Mouse (Mus musculus) heart, embryonic 12.5 days (tissue): ENCODE data around the gene D13Ertd608e. TPM values are rescaled to one million over a fixed set of nuclear protein-coding genes. Genes with fewer than 3 reads are reported as not detected.
"Not testable (repeated sequence)": the region's sequence is repeated elsewhere in the genome, so short reads cannot be mapped to it uniquely, and the experiment has no call there.

ENCODE experiments used
- ATAC-seq: fragments of 200-750 bp; cut with Nextera tagmentation; 2 replicates; pipeline ENCODE4 v1.8.0; 2017; ENCODE audit warnings: moderate TSS enrichment, moderate library complexity; ENCODE audit not compliant: insufficient number of reproducible peaks, low FRiP score
- H3K27ac ChIP-seq: fragments of 300-500 bp; sonication (generic); 2 replicates; pipeline ENCODE4 v1.5.1; 2016; ENCODE audit warnings: mild to moderate bottlenecking, moderate library complexity; ENCODE audit not compliant: poor library complexity, severe bottlenecking
- H3K27me3 ChIP-seq: fragments of 300-500 bp; sonication (generic); replicated peaks from 2 replicates; pipeline ENCODE4 v1.6.1; 2016; ENCODE audit warnings: mild to moderate bottlenecking, moderate library complexity
- H3K36me3 ChIP-seq: fragments of 300-500 bp; sonication (generic); 2 replicates; pipeline ENCODE4 v1.6.1; 2016; ENCODE audit warnings: mild to moderate bottlenecking, moderate library complexity
- H3K4me1 ChIP-seq: fragments of 300-500 bp; sonication (generic); replicated peaks from 2 replicates; pipeline ENCODE4 v1.6.1; 2016; ENCODE audit warnings: mild to moderate bottlenecking
- H3K4me2 ChIP-seq: fragments of 300-500 bp; sonication (generic); 2 replicates; pipeline ENCODE4 v1.6.1; 2016; ENCODE audit warnings: mild to moderate bottlenecking, moderate library complexity
- H3K4me3 ChIP-seq: fragments of 300-500 bp; sonication (generic); 2 replicates; pipeline ENCODE4 v1.5.1; 2016; ENCODE audit warnings: mild to moderate bottlenecking
- H3K9ac ChIP-seq: fragments of 300-500 bp; sonication (generic); 2 replicates; pipeline ENCODE4 v1.6.1; 2016; ENCODE audit warnings: mild to moderate bottlenecking, moderate library complexity
- H3K9me3 ChIP-seq: fragments of 300-500 bp; sonication (generic); replicated peaks from 2 replicates; pipeline ENCODE4 v1.6.1; 2016; ENCODE audit warnings: mild to moderate bottlenecking, moderate library complexity
- WGBS: fragments of 180-500 bp; shearing (Covaris S2); methylation state at CpG from one replicate; pipeline ENCODE4 v1.1.7; 2016; 5-methylcytosine and 5-hydroxymethylcytosine counted together
- polyA plus RNA-seq: library from polyadenylated mRNA; unstranded; fragments of >200 nt; fragmentation: Nextera tagmentation; extraction: Ambion mirVana; gene quantifications from 2 replicates; pipeline ENCODE4 v1.2.1, GENCODE M21; 2016

The D13Ertd608e gene
- not detected in 2 replicates for polyA plus RNA-seq

GRCm38 (mm10) chr13:119835320-119836056, at the start of gene D13Ertd608e:
Gene D13Ertd608e (plus strand): TSS chr13:119836006.
- not testable (repeated sequence) for H3K9ac ChIP-seq, H3K27ac ChIP-seq, H3K36me3 ChIP-seq, H3K4me1 ChIP-seq, H3K9me3 ChIP-seq
- WGBS, result 16% methylated on average over 19 of the region's 25 CpGs
- H3K4me3 ChIP-seq, result peak within 1 kb of the TSS; percentile 25
- peak; percentile 57; the same call in 1 of the 2 replicates for ATAC-seq
- H3K4me2 ChIP-seq, result peak within 1 kb of the TSS; percentile 58
- H3K27me3 ChIP-seq, result peaks cover 10% of the 10 kb centered on the region

- peaks cover 15% of the 10 kb centered on the region for H3K4me1 ChIP-seq
- H3K4me3 ChIP-seq, result peak overlapping the region; percentile 97
- peak overlapping the region; percentile 93 for H3K4me2 ChIP-seq
- under 1% methylated on average over 55 of the region's 66 CpGs for WGBS
- no peaks in the 10 kb centered on the region for H3K9me3 ChIP-seq
- ATAC-seq, result peak; percentile 72
- peak overlapping the region; percentile 97 for H3K27ac ChIP-seq
- no peaks in the 10 kb centered on the region for H3K27me3 ChIP-seq
- peaks cover 20% of the 10 kb centered on the region for H3K36me3 ChIP-seq
- peak overlapping the region; percentile 98 for H3K9ac ChIP-seq
Observed at GRCm38 (mm10) chr13:119789851-119790717, 45.7 kb upstream of the D13Ertd608e start.

GRCm38 (mm10) chr13:119790761-119791579, 44.8 kb upstream of the D13Ertd608e start, which contains the start of gene Zfp131:
Gene Zfp131 (minus strand): TSS chr13:119790889.
- peaks cover 15% of the 10 kb centered on the region for H3K4me1 ChIP-seq

GRCm38 (mm10) chr13:119791580-119792135, 44.1 kb upstream of the D13Ertd608e start:
- no peak for ATAC-seq
- peak overlapping the region; percentile 93 for H3K4me2 ChIP-seq
- H3K4me1 ChIP-seq, result peaks cover 15% of the 10 kb centered on the region
- no peaks in the 10 kb centered on the region for H3K27me3 ChIP-seq
- H3K4me3 ChIP-seq, result peak overlapping the region; percentile 97
- H3K36me3 ChIP-seq, result peaks cover 16% of the 10 kb centered on the region
- peak overlapping the region; percentile 97 for H3K27ac ChIP-seq
- WGBS, result 4% methylated on average over 16 of the region's 18 CpGs
- no peaks in the 10 kb centered on the region for H3K9me3 ChIP-seq
- peak overlapping the region; percentile 98 for H3K9ac ChIP-seq

More at GRCm38 (mm10) chr13:119790761-119791579, 44.8 kb upstream of the D13Ertd608e start, which contains the start of gene Zfp131:
- H3K4me3 ChIP-seq, result peak within 1 kb of the TSS; percentile 97
- H3K36me3 ChIP-seq, result peaks cover 18% of the 10 kb centered on the region
- H3K9ac ChIP-seq, result peak within 1 kb of the TSS; percentile 98
- no peaks in the 10 kb centered on the region for H3K27me3 ChIP-seq
- peak within 1 kb of the TSS; percentile 93 for H3K4me2 ChIP-seq
- peak within 1 kb of the TSS; percentile 97 for H3K27ac ChIP-seq
- ATAC-seq, result peak; percentile 99
- under 1% methylated on average over 81 of the region's 86 CpGs for WGBS
- H3K9me3 ChIP-seq, result no peaks in the 10 kb centered on the region

- H3K4me1 ChIP-seq, result peaks cover 15% of the 10 kb centered on the region
- H3K27ac ChIP-seq, result no peak overlapping the region
- H3K4me2 ChIP-seq, result no peak overlapping the region
- H3K36me3 ChIP-seq, result peaks cover 7% of the 10 kb centered on the region
- H3K9me3 ChIP-seq, result no peaks in the 10 kb centered on the region
- no peak overlapping the region for H3K9ac ChIP-seq
- H3K27me3 ChIP-seq, result no peaks in the 10 kb centered on the region
- H3K4me3 ChIP-seq, result no peak overlapping the region
- 65% methylated on average over 5 of the region's 5 CpGs for WGBS
- no peak for ATAC-seq
Observed at GRCm38 (mm10) chr13:119792791-119793404, 42.9 kb upstream of the D13Ertd608e start.

GRCm38 (mm10) chr13:119797656-119798055, 38.1 kb upstream of the D13Ertd608e start:
- no peak overlapping the region for H3K4me3 ChIP-seq
- no peaks in the 10 kb centered on the region for H3K9me3 ChIP-seq
- no peaks in the 10 kb centered on the region for H3K36me3 ChIP-seq
- H3K27me3 ChIP-seq, result no peaks in the 10 kb centered on the region
- 57% methylated on average over 4 of the region's 4 CpGs for WGBS
- H3K4me2 ChIP-seq, result no peak overlapping the region
- H3K27ac ChIP-seq, result no peak overlapping the region
- ATAC-seq, result no peak
- no peaks in the 10 kb centered on the region for H3K4me1 ChIP-seq
- no peak overlapping the region for H3K9ac ChIP-seq

GRCm38 (mm10) chr13:119808937-119809336, 26.9 kb upstream of the D13Ertd608e start:
- H3K4me2 ChIP-seq, result no peak overlapping the region
- H3K4me3 ChIP-seq, result no peak overlapping the region
- no peaks in the 10 kb centered on the region for H3K27me3 ChIP-seq
- ATAC-seq, result no peak
- 46% methylated on average over 2 of the region's 2 CpGs for WGBS
- H3K27ac ChIP-seq, result no peak overlapping the region
- no peaks in the 10 kb centered on the region for H3K4me1 ChIP-seq
- no peaks in the 10 kb centered on the region for H3K36me3 ChIP-seq
- no peaks in the 10 kb centered on the region for H3K9me3 ChIP-seq
- no peak overlapping the region for H3K9ac ChIP-seq

GRCm38 (mm10) chr13:119810031-119810430, 25.8 kb upstream of the D13Ertd608e start:
- no peak overlapping the region for H3K4me2 ChIP-seq
- no peaks in the 10 kb centered on the region for H3K36me3 ChIP-seq
- H3K27ac ChIP-seq, result no peak overlapping the region
- no peaks in the 10 kb centered on the region for H3K27me3 ChIP-seq
- WGBS, result 80% methylated on average over 9 of the region's 9 CpGs
- H3K9me3 ChIP-seq, result no peaks in the 10 kb centered on the region
- no peak overlapping the region for H3K9ac ChIP-seq
- no peaks in the 10 kb centered on the region for H3K4me1 ChIP-seq
- no peak for ATAC-seq
- no peak overlapping the region for H3K4me3 ChIP-seq

- Histone ChIP-seq H3K4me2 (no peak overlapping the region), H3K4me1 (no peaks in the 10 kb centered on the region), H3K9ac (no peak overlapping the region), H3K27me3 (no peaks in the 10 kb centered on the region), H3K4me3 (no peak overlapping the region), H3K27ac (no peak overlapping the region), H3K9me3 (no peaks in the 10 kb centered on the region), H3K36me3 (no peaks in the 10 kb centered on the region)
- WGBS, result 52% methylated on average over 8 of the region's 8 CpGs
- no peak for ATAC-seq
Observed at GRCm38 (mm10) chr13:119816798-119817197, 19.0 kb upstream of the D13Ertd608e start.

GRCm38 (mm10) chr13:119817579-119818206, 18.1 kb upstream of the D13Ertd608e start:
- no peak overlapping the region for H3K9ac ChIP-seq
- H3K4me1 ChIP-seq, result no peaks in the 10 kb centered on the region
- WGBS, result 12% methylated on average over 2 of the region's 2 CpGs
- no peak overlapping the region for H3K27ac ChIP-seq
- no peak overlapping the region for H3K4me3 ChIP-seq
- no peaks in the 10 kb centered on the region for H3K9me3 ChIP-seq
- no peaks in the 10 kb centered on the region for H3K36me3 ChIP-seq
- H3K4me2 ChIP-seq, result no peak overlapping the region
- no peak for ATAC-seq
- H3K27me3 ChIP-seq, result no peaks in the 10 kb centered on the region
